In genomic region chr1:39097499-39097898, GRCm38 (mm10) we compare ENCODE assay signal across 17 mouse cellular contexts.
A peak's percentile ranks its signal among the peaks of the same experiment; 100 is the strongest.
DNase-seq lines count a peak whose midpoint lies in the region; ATAC-seq and TF ChIP-seq lines count a peak whose summit lies in the region.
"Had no signal": no experiment of that assay in that cellular context is flagged by ENCODE, and none has a peak within 500 bp of the region (broad histone marks: within the 10 kb centered on the region; RNA-seq: fewer than 3 reads in every experiment).

No protein-coding gene starts in this region.

- no peak overlapping the region for H3K9ac ChIP-seq in heart, adult 2 months (ENCODE audit: low read depth, low read length)
- H3K9ac ChIP-seq in kidney, embryonic 15.5 days, result no peak overlapping the region
- H3K9ac ChIP-seq: embryonic facial prominence, embryonic 15.5 days; limb, embryonic 12.5 days; neural tube, embryonic 12.5 days had no signal

- no peaks in the 10 kb centered on the region for H3K79me2 ChIP-seq in heart, adult 2 months (replicated peaks; ENCODE audit: control insufficient read depth, insufficient read depth, low read length)

- no peak overlapping the region for H3K4me3 ChIP-seq in left cerebral cortex, adult 2 months
- no peak overlapping the region for H3K4me3 ChIP-seq in heart, adult 2 months
- no peak overlapping the region for H3K4me3 ChIP-seq in kidney, embryonic 15.5 days (replicated peaks)
- H3K4me3 ChIP-seq: embryonic facial prominence, embryonic 15.5 days; limb, embryonic 12.5 days; neural tube, embryonic 12.5 days had no signal

- H3K36me3 ChIP-seq in heart, adult 2 months (ENCODE audit: control insufficient read depth, insufficient read depth, low read length), result no peaks in the 10 kb centered on the region
- no peaks in the 10 kb centered on the region for H3K36me3 ChIP-seq in kidney, embryonic 15.5 days
- H3K36me3 ChIP-seq: embryonic facial prominence, embryonic 15.5 days; limb, embryonic 12.5 days; neural tube, embryonic 12.5 days had no signal

- H3K27ac ChIP-seq in left cerebral cortex, adult 2 months, result peak overlapping the region; percentile 80
- no peak overlapping the region for H3K27ac ChIP-seq in heart, adult 2 months
- no peak overlapping the region for H3K27ac ChIP-seq in kidney, embryonic 15.5 days
- H3K27ac ChIP-seq: embryonic facial prominence, embryonic 15.5 days; limb, embryonic 12.5 days; neural tube, embryonic 12.5 days had no signal

- no peak overlapping the region for H3K4me2 ChIP-seq in kidney, embryonic 15.5 days
- H3K4me2 ChIP-seq: embryonic facial prominence, embryonic 15.5 days; limb, embryonic 12.5 days; neural tube, embryonic 12.5 days had no signal

- WGBS in heart, adult 2 months, result 81% methylated on average over 10 of the region's 10 CpGs
- WGBS in kidney, embryonic 15.5 days, result 93% methylated on average over 10 of the region's 10 CpGs

- intact Hi-C loops in left cerebral cortex, adult 2 months (cut with DNase I), result loop anchor here (1.0 to 5.0 kb wide), 6 partner anchors 32 to 240 kb away; no protein-coding TSS in a partner anchor
- intact Hi-C loops in heart, adult 2 months (cut with DNase I), result no loop called here
- intact Hi-C loops in heart, postnatal 14 days (cut with DNase I), result no loop called here

- no peak for ATAC-seq in kidney, embryonic 15.5 days (replicated peaks; ENCODE audit: low FRiP score)
- ATAC-seq: forebrain, embryonic 16.5 days had no signal

- no peaks in the 10 kb centered on the region for H3K9me3 ChIP-seq in kidney, embryonic 15.5 days (replicated peaks)
- H3K9me3 ChIP-seq: embryonic facial prominence, embryonic 15.5 days; limb, embryonic 12.5 days; neural tube, embryonic 12.5 days had no signal

- peaks cover 2% of the 10 kb centered on the region; the same call in 1 of the 2 replicates for H3K4me1 ChIP-seq in heart, adult 2 months (ENCODE audit: control insufficient read depth, insufficient read depth, low read length)
- H3K4me1 ChIP-seq in kidney, embryonic 15.5 days, result no peaks in the 10 kb centered on the region
- H3K4me1 ChIP-seq: limb, embryonic 12.5 days; neural tube, embryonic 12.5 days had no signal

- no peak for TF ChIP-seq POLR2A in heart, adult 2 months (IDR thresholded peaks at IDR 0.05; ENCODE audit: insufficient read depth, low read depth, low read length)

- DNase-seq in layer of hippocampus, adult 11-12 months (ENCODE audit: low spot score), result peak; percentile 73
- no peak for DNase-seq in layer of hippocampus, adult 9-10 months (ENCODE audit: low spot score)
- DNase-seq in frontal cortex, adult 2 months (ENCODE audit: extremely low spot score in 1 of 2, low spot score in 1 of 2), result peak; percentile 86 to 87
- DNase-seq in left cerebral cortex, adult 2 months (ENCODE audit: extremely low spot score in 1 of 2, low spot score in 2 of 2), result peak; percentile 51 to 72
- DNase-seq in right cerebral cortex, postnatal 25 days, result peak; percentile 83
- no peak for DNase-seq in heart, adult 2 months
- DNase-seq in heart, postnatal 14 days, result no peak
- DNase-seq: cerebellum, postnatal 36 days; heart, adult 11 months; heart, postnatal 36 days; kidney, adult 8-10 months; lung, adult 2 months had no signal

- no peak for TF ChIP-seq CTCF in left cerebral cortex, adult 2 months (IDR thresholded peaks at IDR 0.05)
- TF ChIP-seq CTCF in heart, adult 2 months (IDR thresholded peaks at IDR 0.05), result no peak

- no peaks in the 10 kb centered on the region for H3K27me3 ChIP-seq in heart, adult 2 months (ENCODE audit: control insufficient read depth, insufficient read depth, low read length)
- H3K27me3 ChIP-seq in kidney, embryonic 15.5 days, result no peaks in the 10 kb centered on the region
- H3K27me3 ChIP-seq: embryonic facial prominence, embryonic 15.5 days; limb, embryonic 12.5 days; neural tube, embryonic 12.5 days had no signal

- no peak for TF ChIP-seq EP300 in heart, adult 2 months (IDR thresholded peaks at IDR 0.05; ENCODE audit: insufficient read depth, low read depth, low read length)

Comparison
In these comparisons a context has a peak if more than half of its experiments do, and no peak if none do; other contexts are left out.
1. DNase-seq: peak in layer of hippocampus, adult 11-12 months (single experiment), frontal cortex, adult 2 months (2 of 2), left cerebral cortex, adult 2 months (2 of 2) and right cerebral cortex, postnatal 25 days (single experiment); none in layer of hippocampus, adult 9-10 months (single experiment), heart, adult 2 months (0 of 2) and heart, postnatal 14 days (0 of 2).